Mouse (Mus musculus): Measurements from ENCODE around the gene Mrps27.

Gene Mrps27

GRCm38 (mm10) chr13:99442434-99443249 is 98.1 kb downstream of the Mrps27 start:
- DNase-seq: no peak

- no peak for DNase-seq
These were observed 99.0 kb downstream of the Mrps27 start for GRCm38 (mm10) chr13:99443484-99444175.

- no peak for DNase-seq
These were observed 99.9 kb downstream of the Mrps27 start for GRCm38 (mm10) chr13:99444431-99444871.

- no peak for DNase-seq
These were observed 100.3 kb downstream of the Mrps27 start for GRCm38 (mm10) chr13:99444880-99445279.

- no peak for DNase-seq
These were observed 102.4 kb downstream of the Mrps27 start for GRCm38 (mm10) chr13:99447002-99447401.

- peak; percentile 67 for DNase-seq
These were observed 103.0 kb downstream of the Mrps27 start for GRCm38 (mm10) chr13:99447403-99448199.

GRCm38 (mm10) chr13:99448278-99448677 is 103.7 kb downstream of the Mrps27 start:
- DNase-seq: no peak

- no peak for DNase-seq
These were observed 105.0 kb downstream of the Mrps27 start for GRCm38 (mm10) chr13:99449547-99449946.

- DNase-seq: peak; percentile 94
These were observed 106.2 kb downstream of the Mrps27 start for GRCm38 (mm10) chr13:99450766-99451165.

GRCm38 (mm10) chr13:99451276-99451675 is 106.7 kb downstream of the Mrps27 start:
- peak; percentile 61 for DNase-seq

GRCm38 (mm10) chr13:99452444-99452843 is 107.9 kb downstream of the Mrps27 start:
- DNase-seq: no peak

- no peak for DNase-seq
These were observed 110.4 kb downstream of the Mrps27 start for GRCm38 (mm10) chr13:99454977-99455376.

- peak; percentile 74 for DNase-seq
These were observed 114.2 kb downstream of the Mrps27 start for GRCm38 (mm10) chr13:99458658-99459386.

GRCm38 (mm10) chr13:99459612-99460011 is 115.0 kb downstream of the Mrps27 start:
- DNase-seq: no peak

- no peak for DNase-seq
These were observed 117.3 kb downstream of the Mrps27 start for GRCm38 (mm10) chr13:99461886-99462285.

GRCm38 (mm10) chr13:99464551-99464950 is 120.0 kb downstream of the Mrps27 start:
- no peak for DNase-seq
